Mouse (Mus musculus) liver, postnatal 0 days (tissue): ENCODE measurements around the gene Ubtd1.

Experiments used
- CTCF ChIP-seq: sonication (generic); IDR thresholded peaks from 2 replicates; pipeline ENCODE4 v1.5.1; 2016; ENCODE audit warnings: antibody characterized with exemption, low read depth
- EP300 ChIP-seq: IDR thresholded peaks from 2 replicates; pipeline ENCODE4 v1.6.1; 2016; ENCODE audit warnings: antibody characterized with exemption, low read depth, mild to moderate bottlenecking

DNA sequence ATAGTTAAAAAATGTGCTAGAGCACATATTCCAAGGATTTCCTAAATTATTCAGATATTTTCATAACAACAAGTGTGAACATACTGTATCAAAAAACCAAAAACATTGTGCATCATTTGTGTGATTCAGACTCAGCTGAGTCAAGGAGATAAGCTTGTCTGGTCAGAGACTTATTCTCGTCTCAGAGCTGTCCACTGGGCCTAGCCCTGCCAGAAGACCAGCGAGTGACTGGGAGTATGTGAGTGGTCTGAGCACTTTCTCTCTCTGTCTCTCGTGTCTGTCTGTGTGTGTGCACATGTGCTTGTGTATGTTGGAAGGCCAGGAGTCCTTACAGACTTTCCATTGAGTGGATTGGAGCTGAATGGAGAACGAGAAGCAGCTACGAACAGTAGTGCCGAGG is 33.4 kb downstream of the Ubtd1 start:
- no peak for TF ChIP-seq CTCF
- no peak for TF ChIP-seq EP300
